Mouse (Mus musculus): ENCODE data around the gene Oas1h. TPM values are rescaled to one million over a fixed set of nuclear protein-coding genes. Genes with fewer than 3 reads are reported as not detected.
"Not testable (repeated sequence)": the region's sequence is repeated elsewhere in the genome, so short reads cannot be mapped to it uniquely, and the experiment has no call there.

Gene Oas1h
- polyA plus RNA-seq, 1 experiment, result not detected

DNA sequence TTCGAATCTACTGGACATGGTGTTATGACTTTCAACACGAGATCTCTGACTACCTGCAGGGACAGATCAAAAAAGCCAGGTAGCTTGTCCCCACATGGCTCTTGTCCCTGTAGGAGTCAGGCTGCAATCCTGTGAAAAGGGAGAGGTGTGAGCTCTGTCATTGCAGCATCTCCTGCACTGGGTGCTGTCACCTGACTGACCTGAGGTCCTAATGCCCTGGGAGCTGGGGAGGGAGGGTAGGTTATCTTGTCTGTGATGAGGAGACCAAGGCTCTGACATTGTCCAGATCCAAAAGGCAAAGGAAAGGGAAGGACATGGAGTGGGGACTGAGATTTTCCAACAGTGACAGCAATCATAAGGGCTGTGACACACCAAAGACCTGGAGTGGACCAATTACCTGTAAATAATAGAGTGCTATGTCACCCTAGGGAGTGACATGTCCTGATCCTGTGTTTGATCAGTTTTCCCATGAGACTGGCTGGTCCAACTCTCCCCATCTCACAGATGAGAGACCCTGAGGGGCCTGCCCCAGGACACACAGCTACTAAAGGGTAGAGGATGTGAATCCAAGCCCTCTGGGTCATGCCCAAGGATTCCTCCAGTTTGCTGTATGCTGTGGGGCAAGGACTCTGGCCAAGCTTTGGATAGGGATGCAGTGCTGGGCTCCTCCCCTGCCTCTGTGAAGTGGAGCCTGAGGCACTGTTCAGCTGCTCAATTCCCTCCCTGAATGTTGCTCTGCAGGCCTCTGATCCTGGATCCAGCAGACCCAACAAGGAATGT lies 58.1 kb downstream of the Oas1h start:
- not testable (repeated sequence) for DNase-seq (ENCODE audit: extremely low spot score in 1 of 2, low spot score in 1 of 2)

- no peak for DNase-seq (ENCODE audit: extremely low spot score in 1 of 2, low spot score in 1 of 2)
These were observed 59.1 kb downstream of the Oas1h start for GRCm38 (mm10) chr5:120920296-120920695.

Other genes starting within 250 kb of the Oas1h start
- 34.8 and 36.4 TPM in 2 replicates for gene Rita1, start 248.8 kb upstream of the Oas1h start, polyA plus RNA-seq (2012; rRNA removed)
- 28.2 and 31.2 TPM in 2 replicates for gene Ddx54, start 248.7 kb upstream of the Oas1h start, polyA plus RNA-seq (2012; rRNA removed)
- 0.10 TPM in 1 of 2 replicates, not detected in the other for gene Cfap73, start 227.2 kb upstream of the Oas1h start, polyA plus RNA-seq (2012; rRNA removed)
- gene Rasal1, start 212.6 kb upstream of the Oas1h start, polyA plus RNA-seq (2012; rRNA removed), result 63.8 and 71.7 TPM in 2 replicates
- 93.3 and 99.3 TPM in 2 replicates for gene Dtx1, start 149.5 kb upstream of the Oas1h start, polyA plus RNA-seq (2012; rRNA removed)
- gene Oas2, start 111.6 kb upstream of the Oas1h start, polyA plus RNA-seq (2012; rRNA removed), result 0.86 and 0.96 TPM in 2 replicates
- 0.08 and 0.10 TPM in 2 replicates for gene Oas3, start 83.8 kb upstream of the Oas1h start, polyA plus RNA-seq (2012; rRNA removed)
- not detected in 2 replicates for gene Oas1e, start 65.9 kb upstream of the Oas1h start, polyA plus RNA-seq (2012; rRNA removed)
- 1.2 and 1.6 TPM in 2 replicates for gene Oas1c, start 48.9 kb upstream of the Oas1h start, polyA plus RNA-seq (2012; rRNA removed)
- not detected in 2 replicates for gene Oas1f, start 14.1 kb upstream of the Oas1h start, polyA plus RNA-seq (2012; rRNA removed)
- 0.42 and 0.68 TPM in 2 replicates for gene Oas1g, start 26.2 kb downstream of the Oas1h start, polyA plus RNA-seq (2012; rRNA removed)
- gene Oas1a, start 46.1 kb downstream of the Oas1h start, polyA plus RNA-seq (2012; rRNA removed), result 1.7 and 2.1 TPM in 2 replicates
- gene Oas1d, start 53.1 kb downstream of the Oas1h start, polyA plus RNA-seq (2012; rRNA removed), result 0.08 TPM in 1 of 2 replicates, not detected in the other
- 188 and 208 TPM in 2 replicates for gene Rph3a, start 148.7 kb downstream of the Oas1h start, polyA plus RNA-seq (2012; rRNA removed)